Mouse (Mus musculus): Measurements from ENCODE around the gene Letm1. TPM values are rescaled to one million over a fixed set of nuclear protein-coding genes. Genes with fewer than 3 reads are reported as not detected.

Letm1 gene
- total RNA-seq, 4 experiments from 2014 or later: 94.3 to 103 (median 95.4) TPM

- no peak for DNase-seq (ENCODE audit: low spot score in 2 of 2)
Measured at GRCm38 (mm10) chr5:33707163-33707562, 75.5 kb downstream of the Letm1 start.

- DNase-seq (ENCODE audit: low spot score in 2 of 2): no peak
Measured at GRCm38 (mm10) chr5:33706350-33706629, 76.3 kb downstream of the Letm1 start.

GRCm38 (mm10) chr5:33705612-33706349 lies 76.8 kb downstream of the Letm1 start:
- no peak for DNase-seq (ENCODE audit: low spot score in 2 of 2)

GRCm38 (mm10) chr5:33704945-33705611 lies 77.5 kb downstream of the Letm1 start:
- peak in 1 of 2 experiments; percentile 73 for DNase-seq (ENCODE audit: low spot score in 2 of 2)

GRCm38 (mm10) chr5:33703999-33704398 lies 78.6 kb downstream of the Letm1 start:
- no peak for DNase-seq (ENCODE audit: low spot score in 2 of 2)

- DNase-seq (ENCODE audit: low spot score in 2 of 2): no peak
Measured at GRCm38 (mm10) chr5:33701832-33702231, 80.8 kb downstream of the Letm1 start.

GRCm38 (mm10) chr5:33700010-33700409 lies 82.6 kb downstream of the Letm1 start:
- no peak for DNase-seq (ENCODE audit: low spot score in 2 of 2)

- no peak for DNase-seq (ENCODE audit: low spot score in 2 of 2)
Measured at GRCm38 (mm10) chr5:33698669-33699068, 83.9 kb downstream of the Letm1 start.

- peak in 1 of 2 experiments; percentile 74 for DNase-seq (ENCODE audit: low spot score in 2 of 2)
Measured at GRCm38 (mm10) chr5:33697947-33698512, 84.6 kb downstream of the Letm1 start.

- no peak for DNase-seq (ENCODE audit: low spot score in 2 of 2)
Measured at GRCm38 (mm10) chr5:33697534-33697933, 85.1 kb downstream of the Letm1 start.

GRCm38 (mm10) chr5:33696430-33696829 lies 86.2 kb downstream of the Letm1 start:
- DNase-seq (ENCODE audit: low spot score in 2 of 2): no peak

- DNase-seq (ENCODE audit: low spot score in 2 of 2): no peak
Measured at GRCm38 (mm10) chr5:33695718-33696121, 86.9 kb downstream of the Letm1 start.

GRCm38 (mm10) chr5:33694848-33695717 lies 87.5 kb downstream of the Letm1 start:
- DNase-seq (ENCODE audit: low spot score in 2 of 2): peak in 1 of 2 experiments; percentile 55

GRCm38 (mm10) chr5:33694461-33694847 lies 88.2 kb downstream of the Letm1 start:
- no peak for DNase-seq (ENCODE audit: low spot score in 2 of 2)

- no peak for DNase-seq (ENCODE audit: low spot score in 2 of 2)
Measured at GRCm38 (mm10) chr5:33692393-33692792, 90.2 kb downstream of the Letm1 start.

- no peak for DNase-seq (ENCODE audit: low spot score in 2 of 2)
Measured at GRCm38 (mm10) chr5:33689852-33690645, 92.6 kb downstream of the Letm1 start.

Other genes starting within 250 kb of the Letm1 start
- 10 to 100 TPM; 22.4 to 28.3 (median 26.2) TPM for gene Fam53a, start 153.2 kb downstream of the Letm1 start, total RNA-seq (2022)
- gene Gm9903, start 152.9 kb downstream of the Letm1 start, total RNA-seq (2022): under 1 TPM; 0.55 to 0.89 (median 0.76) TPM
- gene Slbp, start 130.2 kb downstream of the Letm1 start, total RNA-seq (2022): 10 to 100 TPM; 25.0 to 28.6 (median 26.4) TPM
- 1 to 10 TPM; 5.3 to 7.5 (median 6.9) TPM for gene Tacc3, start 124.7 kb downstream of the Letm1 start, total RNA-seq (2022)
- gene Tmem129, start 124.4 kb downstream of the Letm1 start, total RNA-seq (2022): 10 to 100 TPM; 23.1 to 26.2 (median 24.0) TPM
- 100 to 1,000 TPM; 103 to 113 (median 105) TPM for gene Fgfr3, start 61.1 kb downstream of the Letm1 start, total RNA-seq (2022)
- 100 to 1,000 TPM; 132 to 163 (median 146) TPM for gene Nsd2, start 37.9 kb upstream of the Letm1 start, total RNA-seq (2022)
- 10 to 100 TPM; 18.5 to 19.9 (median 18.9) TPM for gene Nelfa, start 153.6 kb upstream of the Letm1 start, total RNA-seq (2022)
- 10 to 100 TPM; 78.3 to 86.0 (median 79.2) TPM for gene Gm1673, start 200.6 kb upstream of the Letm1 start, total RNA-seq (2022)
- gene Nat8l, start 213.2 kb upstream of the Letm1 start, total RNA-seq (2022): 100 to 1,000 TPM; 199 to 235 (median 210) TPM